Mouse (Mus musculus): ENCODE measurements around the gene Polr3e.

- TF ChIP-seq CTCF (IDR thresholded peaks at IDR 0.05; ENCODE audit: low read depth) (no peak), EP300 (IDR thresholded peaks at IDR 0.05; ENCODE audit: low read depth) (no peak)
Measured at GRCm38 (mm10) chr7:120933680-120934195, 16.2 kb downstream of the Polr3e start.

All from liver, postnatal 0 days (tissue).